In the genomic region with DNA sequence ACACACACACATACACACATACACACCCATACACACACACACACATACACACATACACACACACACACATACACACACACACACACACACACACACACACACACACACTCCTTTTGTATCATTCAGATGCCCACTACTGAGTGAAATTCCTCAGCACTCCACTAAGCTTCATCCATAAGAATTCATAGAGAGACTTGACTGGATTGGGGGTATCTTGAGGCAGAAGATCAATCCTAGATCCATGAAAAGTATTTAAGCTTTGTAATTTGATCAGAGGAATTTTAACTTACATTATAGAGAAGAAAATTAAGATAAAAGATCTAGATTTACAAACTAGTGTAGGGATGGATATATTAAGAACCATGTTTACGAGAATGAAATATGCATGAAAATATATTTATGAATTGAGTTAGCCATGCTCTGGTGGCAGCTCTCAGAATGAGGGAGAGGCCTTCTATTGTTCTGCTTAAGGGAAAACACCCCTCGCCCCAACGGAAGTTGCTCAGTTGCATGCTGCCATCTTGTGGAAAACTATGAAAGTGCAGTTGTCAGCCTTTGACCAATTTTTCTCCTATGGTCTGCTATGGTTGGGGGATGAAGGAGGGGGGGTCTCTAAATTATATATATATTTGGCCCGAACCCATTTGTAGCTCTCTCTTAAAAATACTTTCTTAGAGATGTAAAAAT, we compare ENCODE assay signal across 8 mouse cellular contexts.
A peak's percentile ranks its signal among the peaks of the same experiment; 100 is the strongest.
DNase-seq lines count a peak whose midpoint lies in the region; ATAC-seq and TF ChIP-seq lines count a peak whose summit lies in the region.

No protein-coding gene starts in this region.

- H3K4me3 ChIP-seq in gastrocnemius, adult 2 months, result no peak overlapping the region
- H3K4me3 ChIP-seq in intestine, embryonic 14.5 days (ENCODE audit: low read depth, low read length), result no peak overlapping the region
- H3K4me3 ChIP-seq in midbrain, embryonic 16.5 days (ENCODE audit: low read depth, low read length), result no peak overlapping the region

- H3K4me1 ChIP-seq in intestine, embryonic 14.5 days (replicated peaks; ENCODE audit: control insufficient read depth, insufficient read depth, low read length), result no peaks in the 10 kb centered on the region
- no peaks in the 10 kb centered on the region; the same call in 1 of the 2 replicates for H3K4me1 ChIP-seq in midbrain, embryonic 16.5 days (ENCODE audit: control insufficient read depth, insufficient read depth, low read length)

- peak; percentile 71 for ATAC-seq in intestine, embryonic 14.5 days (replicated peaks; ENCODE audit: low FRiP score, low TSS enrichment, low read depth)
- ATAC-seq in midbrain, embryonic 16.5 days, result peak; percentile 90

- H3K36me3 ChIP-seq in intestine, embryonic 14.5 days (ENCODE audit: control insufficient read depth, insufficient read depth, low read length), result no peaks in the 10 kb centered on the region
- H3K36me3 ChIP-seq in midbrain, embryonic 16.5 days (ENCODE audit: control insufficient read depth, insufficient read depth, low read length), result no peaks in the 10 kb centered on the region

- no peak overlapping the region for H3K9ac ChIP-seq in intestine, embryonic 14.5 days (ENCODE audit: low read length)
- H3K9ac ChIP-seq in midbrain, embryonic 16.5 days (ENCODE audit: low read depth, low read length), result no peak overlapping the region

- H3K9me3 ChIP-seq in intestine, embryonic 14.5 days (ENCODE audit: control insufficient read depth, low read length), result no peaks in the 10 kb centered on the region
- H3K9me3 ChIP-seq in midbrain, embryonic 16.5 days (replicated peaks; ENCODE audit: control insufficient read depth, low read length, poor library complexity, severe bottlenecking), result no peaks in the 10 kb centered on the region

- WGBS in intestine, embryonic 14.5 days, result 6% methylated on average over 4 of the region's 4 CpGs
- WGBS in midbrain, embryonic 16.5 days, result 1% methylated on average over 4 of the region's 4 CpGs

- TF ChIP-seq CTCF in gastrocnemius, adult 2 months (IDR thresholded peaks at IDR 0.05), result peak; percentile 84

- intact Hi-C loops in gastrocnemius, adult 2 months (cut with DNase I), result loop anchor here (1.0 to 10.0 kb wide), 4 partner anchors 138 to 518 kb away; a partner anchor contains a TSS
- intact Hi-C loops in left cerebral cortex, postnatal 36 days (cut with DNase I), result loop anchor here (1.0 to 5.0 kb wide), 3 partner anchors 138 to 396 kb away; a partner anchor contains a TSS

- no peaks in the 10 kb centered on the region for H3K27me3 ChIP-seq in intestine, embryonic 14.5 days (replicated peaks; ENCODE audit: control insufficient read depth, insufficient read depth, low read length)
- no peaks in the 10 kb centered on the region for H3K27me3 ChIP-seq in midbrain, embryonic 16.5 days (ENCODE audit: control insufficient read depth, insufficient read depth, low read depth, low read length)

- no peak overlapping the region for H3K27ac ChIP-seq in gastrocnemius, adult 2 months
- no peak overlapping the region for H3K27ac ChIP-seq in intestine, embryonic 14.5 days (ENCODE audit: low read depth)
- peak overlapping the region; percentile 63; the same call in 1 of the 2 replicates for H3K27ac ChIP-seq in midbrain, embryonic 16.5 days (ENCODE audit: low read length)

- H3K4me2 ChIP-seq in intestine, embryonic 14.5 days (ENCODE audit: low read length), result no peak overlapping the region
- no peak overlapping the region for H3K4me2 ChIP-seq in midbrain, embryonic 16.5 days (ENCODE audit: low read length)

- peak; percentile 78 for DNase-seq in testis, postnatal 10 days (ENCODE audit: low spot score)
- DNase-seq in testis, postnatal 14 days (ENCODE audit: low spot score), result no peak
- DNase-seq in cerebellum, postnatal 36 days, result peak; percentile 16 to 28
- peak; percentile 50 for DNase-seq in gastrocnemius, adult 2 months
- peak; percentile 80 for DNase-seq in intestine, embryonic 14.5 days (ENCODE audit: low spot score)
- DNase-seq in left cerebral cortex, postnatal 36 days (ENCODE audit: low spot score in 2 of 2), result peak; percentile 29 to 38
- DNase-seq in spleen, adult 18-20 months, result peak; percentile 10 to 50
